Mouse (Mus musculus) C2C12 (cell line): ENCODE measurements around the gene Tspan14. TPM values are rescaled to one million over a fixed set of nuclear protein-coding genes. Genes with fewer than 3 reads are reported as not detected.
A peak's percentile ranks its signal among the peaks of the same experiment; 100 is the strongest.

Source experiments
- H3K27me3 ChIP-seq: one replicate; pipeline ENCODE4 v1.6.1; 2011; ENCODE audit not compliant: control insufficient read depth, insufficient read depth, insufficient read length
- H3K36me3 ChIP-seq: one replicate; pipeline ENCODE4 v1.6.1; 2011; ENCODE audit not compliant: control insufficient read depth, insufficient read depth
- H3K4me3 ChIP-seq: one replicate; pipeline ENCODE4 v1.5.1; 2011; ENCODE audit warnings: mild to moderate bottlenecking, control low read depth; ENCODE audit not compliant: poor library complexity, insufficient read depth, severe bottlenecking
- H3K79me2 ChIP-seq: one replicate; pipeline ENCODE4 v1.6.1; 2011; ENCODE audit not compliant: control insufficient read depth, insufficient read depth
- H3K79me3 ChIP-seq: one replicate; pipeline ENCODE4 v1.6.1; 2011; ENCODE audit warnings: low read depth, control low read depth
- H3ac ChIP-seq: one replicate; pipeline ENCODE3; 2011; ENCODE audit warnings: low read depth; ENCODE audit not compliant: control insufficient read depth, insufficient read length
- CEBPB ChIP-seq: IDR thresholded peaks from one replicate; pipeline ENCODE4 v1.6.1; 2011; ENCODE audit warnings: low read depth, mild to moderate bottlenecking, control low read depth, moderate library complexity
- CTCF ChIP-seq: IDR thresholded peaks from one replicate; pipeline ENCODE4 v1.5.1; 2011; ENCODE audit not compliant: control insufficient read depth, insufficient read depth, insufficient read length
- FOSL1 ChIP-seq: IDR thresholded peaks from one replicate; pipeline ENCODE4 v1.8.0; 2011; ENCODE audit warnings: mild to moderate bottlenecking, low read length; ENCODE audit not compliant: poor library complexity, insufficient read depth, severe bottlenecking
- MAX ChIP-seq: IDR thresholded peaks from one replicate; pipeline ENCODE4 v1.6.1; 2011; ENCODE audit warnings: mild to moderate bottlenecking, control low read depth
- MYOD1 ChIP-seq: IDR thresholded peaks from one replicate; pipeline ENCODE4 v1.6.1; 2011; ENCODE audit warnings: low read depth; ENCODE audit not compliant: control insufficient read depth, insufficient read length
- MYOG ChIP-seq: IDR thresholded peaks from one replicate; pipeline ENCODE4 v1.6.1; 2011; ENCODE audit not compliant: control insufficient read depth, insufficient read length; ENCODE audit errors: extremely low read depth
- USF1 ChIP-seq: IDR thresholded peaks from one replicate; pipeline ENCODE4 v1.6.1; 2011; ENCODE audit warnings: low read depth, mild to moderate bottlenecking, control low read depth, moderate library complexity
- polyA plus RNA-seq: library from polyadenylated mRNA; unstranded; fragments of >200 nt; fragmentation: generic; extraction: Trizol; gene quantifications from one replicate; pipeline ENCODE4 v1.2.1, GENCODE M21; 2012; ENCODE audit warnings: missing spikeins

The Tspan14 gene
- polyA plus RNA-seq, 1 experiment = 41.5 TPM

GRCm38 (mm10) chr14:41000801-41001200 is 34.2 kb upstream of the Tspan14 start:
- Histone ChIP-seq H3K79me3 (no peaks in the 10 kb centered on the region), H3K36me3 (no peaks in the 10 kb centered on the region), H3ac (no peak overlapping the region), H3K4me3 (no peak overlapping the region), H3K79me2 (no peaks in the 10 kb centered on the region), H3K27me3 (no peaks in the 10 kb centered on the region)
- TF ChIP-seq MYOG (no peak), FOSL1 (no peak), USF1 (no peak), MAX (no peak), MYOD1 (no peak), CTCF (no peak), CEBPB (no peak)

- Histone ChIP-seq H3K36me3 (no peaks in the 10 kb centered on the region), H3K27me3 (no peaks in the 10 kb centered on the region), H3K79me2 (no peaks in the 10 kb centered on the region), H3ac (no peak overlapping the region), H3K4me3 (no peak overlapping the region), H3K79me3 (no peaks in the 10 kb centered on the region)
- TF ChIP-seq USF1 (peak; percentile 47), MYOD1 (no peak), FOSL1 (no peak), MAX (no peak), CTCF (no peak), CEBPB (no peak), MYOG (no peak)
These were observed 33.5 kb upstream of the Tspan14 start for GRCm38 (mm10) chr14:40999904-41000645.

DNA sequence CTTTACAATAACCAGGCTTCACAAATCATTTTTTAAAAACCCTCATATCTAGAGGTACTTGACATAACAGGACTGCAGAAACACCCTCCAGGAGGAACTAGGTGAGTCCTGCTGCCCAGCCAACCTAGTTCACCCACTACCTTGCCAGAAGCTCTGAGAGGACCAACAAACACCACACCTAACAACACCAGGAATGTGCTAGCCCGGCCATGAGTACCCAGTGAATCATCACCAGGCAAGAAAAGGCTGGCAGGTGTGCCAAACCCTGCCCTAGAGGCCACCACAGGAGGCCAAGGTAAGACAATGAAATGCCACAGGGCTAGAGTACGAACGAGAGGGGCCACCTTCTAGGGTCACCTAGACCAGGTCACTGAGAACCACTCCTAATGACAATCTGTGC is 29.6 kb upstream of the Tspan14 start:
- no peaks in the 10 kb centered on the region for H3K79me2 ChIP-seq
- H3ac ChIP-seq = no peak overlapping the region
- no peaks in the 10 kb centered on the region for H3K36me3 ChIP-seq
- H3K79me3 ChIP-seq = no peaks in the 10 kb centered on the region
- no peak for TF ChIP-seq FOSL1
- no peak for TF ChIP-seq MAX
- H3K4me3 ChIP-seq = no peak overlapping the region
- no peaks in the 10 kb centered on the region for H3K27me3 ChIP-seq

DNA sequence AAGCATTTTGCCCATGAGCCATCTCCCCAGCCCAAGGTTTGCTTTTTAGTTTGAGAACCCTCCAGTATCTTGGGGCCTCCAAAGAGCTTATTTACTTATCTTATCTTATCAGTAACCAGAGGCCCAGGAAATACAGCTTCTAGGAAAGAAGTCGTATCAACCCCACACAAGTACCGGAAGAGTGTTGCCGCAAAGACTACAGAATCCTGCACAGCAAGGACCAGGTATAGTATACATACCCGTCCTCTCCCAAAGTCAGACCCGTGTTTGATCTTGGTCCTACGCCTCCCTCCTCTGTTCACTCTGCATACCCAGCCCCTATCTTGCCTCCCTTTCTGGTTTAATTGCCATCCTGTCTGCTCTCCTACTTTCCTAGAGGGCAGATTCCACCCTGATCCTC is 25.9 kb upstream of the Tspan14 start:
- no peak for TF ChIP-seq MAX
- TF ChIP-seq MYOD1 = no peak
- TF ChIP-seq FOSL1 = no peak
- TF ChIP-seq MYOG = no peak
- no peak for TF ChIP-seq USF1
- TF ChIP-seq CEBPB = no peak
- TF ChIP-seq CTCF = no peak
- Histone ChIP-seq H3K4me3 (no peak overlapping the region), H3ac (no peak overlapping the region), H3K79me2 (no peaks in the 10 kb centered on the region), H3K36me3 (no peaks in the 10 kb centered on the region), H3K27me3 (no peaks in the 10 kb centered on the region), H3K79me3 (no peaks in the 10 kb centered on the region)

DNA sequence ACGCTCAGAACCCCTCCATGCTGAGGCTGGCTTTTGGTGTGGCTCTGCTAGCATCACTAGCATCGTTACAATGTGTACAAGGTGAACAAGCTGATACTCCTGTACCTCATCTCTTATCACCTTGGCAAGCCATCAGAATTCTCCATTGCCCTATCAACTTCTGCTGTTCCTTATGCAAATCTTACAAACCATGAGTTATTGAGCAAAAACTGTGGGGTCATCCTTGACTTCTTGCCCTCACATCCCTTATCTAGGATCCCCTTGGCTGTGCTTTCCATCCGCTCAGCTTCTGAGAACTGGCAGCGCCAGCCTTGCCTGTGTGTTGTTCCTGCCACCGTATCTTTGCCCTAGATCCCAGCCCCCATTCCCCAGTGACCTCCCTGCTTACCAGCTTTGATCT is 22.2 kb upstream of the Tspan14 start:
- TF ChIP-seq CTCF = no peak
- TF ChIP-seq CEBPB = no peak
- no peak for TF ChIP-seq MYOD1
- no peak for TF ChIP-seq USF1
- TF ChIP-seq MYOG = no peak
- no peak for TF ChIP-seq MAX
- no peak for TF ChIP-seq FOSL1
- Histone ChIP-seq H3ac (no peak overlapping the region), H3K27me3 (no peaks in the 10 kb centered on the region), H3K4me3 (no peak overlapping the region), H3K79me2 (no peaks in the 10 kb centered on the region), H3K36me3 (no peaks in the 10 kb centered on the region), H3K79me3 (no peaks in the 10 kb centered on the region)

- no peak overlapping the region for H3K4me3 ChIP-seq
- H3K79me2 ChIP-seq = no peaks in the 10 kb centered on the region
- no peaks in the 10 kb centered on the region for H3K79me3 ChIP-seq
- no peaks in the 10 kb centered on the region for H3K36me3 ChIP-seq
- TF ChIP-seq FOSL1 (no peak), MYOD1 (no peak), USF1 (no peak), CEBPB (no peak), MYOG (no peak), CTCF (no peak), MAX (no peak)
- H3ac ChIP-seq = no peak overlapping the region
- H3K27me3 ChIP-seq = no peaks in the 10 kb centered on the region
These were observed 20.6 kb upstream of the Tspan14 start for GRCm38 (mm10) chr14:40987184-40987583.
